Mouse (Mus musculus): ENCODE measurements around the gene Ano6. TPM values are rescaled to one million over a fixed set of nuclear protein-coding genes. Genes with fewer than 3 reads are reported as not detected.

The Ano6 gene
- polyA plus RNA-seq, 2 experiments = 4.7 to 6.3 TPM

GRCm38 (mm10) chr15:95897653-95898052 lies 107.0 kb downstream of the Ano6 start:
- 70% methylated on average over 12 of the region's 12 CpGs for WGBS (ENCODE audit: insufficient replicate concordance)
- no peak for ATAC-seq (ENCODE audit: insufficient read depth)
- no peak overlapping the region for H3K9ac ChIP-seq (replicated peaks)
- H3K4me2 ChIP-seq (ENCODE audit: low read depth) = no peak overlapping the region
- H3K36me3 ChIP-seq (replicated peaks; ENCODE audit: control insufficient read depth, insufficient read depth, low read depth) = no peaks in the 10 kb centered on the region
- no peak for DNase-seq (ENCODE audit: low read depth in 3 of 3, low spot score in 3 of 3)
- H3K27me3 ChIP-seq (ENCODE audit: control insufficient read depth, insufficient read depth, low read length) = no peaks in the 10 kb centered on the region
- TF ChIP-seq CTCF (IDR thresholded peaks at IDR 0.05; ENCODE audit: low read depth) = no peak
- TF ChIP-seq EP300 (IDR thresholded peaks at IDR 0.05; ENCODE audit: low read depth) = no peak
- H3K4me1 ChIP-seq (replicated peaks; ENCODE audit: control insufficient read depth in 2 of 2, insufficient read depth in 2 of 2, low read length in 1 of 2) = peaks cover 8 to 19% of the 10 kb centered on the region in 2 experiments
- H3K9me3 ChIP-seq (ENCODE audit: control insufficient read depth, low read length) = no peaks in the 10 kb centered on the region
- no peak overlapping the region for H3K4me3 ChIP-seq (ENCODE audit: insufficient read depth in 1 of 2, low read depth in 2 of 2, low read length in 2 of 2)
- H3K27ac ChIP-seq = no peak overlapping the region

GRCm38 (mm10) chr15:95898438-95898837 lies 107.8 kb downstream of the Ano6 start:
- Histone ChIP-seq H3K27me3 (ENCODE audit: control insufficient read depth, insufficient read depth, low read length) (no peaks in the 10 kb centered on the region), H3K27ac (no peak overlapping the region), H3K9ac (replicated peaks) (no peak overlapping the region), H3K9me3 (ENCODE audit: control insufficient read depth, low read length) (no peaks in the 10 kb centered on the region), H3K36me3 (replicated peaks; ENCODE audit: control insufficient read depth, insufficient read depth, low read depth) (no peaks in the 10 kb centered on the region), H3K4me1 (replicated peaks; ENCODE audit: control insufficient read depth in 2 of 2, insufficient read depth in 2 of 2, low read length in 1 of 2) (peaks cover 8 to 19% of the 10 kb centered on the region in 2 experiments), H3K4me3 (ENCODE audit: insufficient read depth in 1 of 2, low read depth in 2 of 2, low read length in 2 of 2) (no peak overlapping the region), H3K4me2 (ENCODE audit: low read depth) (no peak overlapping the region)
- 75% methylated on average over 6 of the region's 6 CpGs for WGBS (ENCODE audit: insufficient replicate concordance)
- ATAC-seq (ENCODE audit: insufficient read depth) (peak; percentile 52; the same call in 1 of the 2 replicates), DNase-seq (ENCODE audit: low read depth in 3 of 3, low spot score in 3 of 3) (no peak)
- 0 out of 2 replicates have a peak, but pooled peaks have one; percentile 10 for TF ChIP-seq EP300 (IDR thresholded peaks at IDR 0.05; ENCODE audit: low read depth)
- TF ChIP-seq CTCF (IDR thresholded peaks at IDR 0.05; ENCODE audit: low read depth) = no peak

DNA sequence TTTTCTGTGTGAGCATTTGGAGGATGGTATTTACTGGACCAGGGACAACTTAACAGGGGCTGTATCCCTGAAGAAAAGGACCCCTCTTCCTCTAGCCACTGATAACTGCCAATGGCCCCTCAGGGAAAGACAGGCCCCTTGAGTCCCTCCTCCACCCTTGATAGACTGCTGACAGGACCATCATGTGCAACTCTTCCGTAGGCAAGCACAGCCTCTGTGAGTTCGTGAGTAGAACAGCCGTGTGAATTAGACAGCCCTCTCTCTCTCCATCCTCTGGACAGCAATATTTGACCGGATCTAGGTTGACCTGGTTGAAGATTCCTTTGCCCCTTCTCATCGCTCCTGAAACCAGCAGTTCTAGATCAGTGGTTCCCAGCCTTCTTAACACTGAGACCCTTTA lies 111.8 kb downstream of the Ano6 start:
- no peaks in the 10 kb centered on the region for H3K36me3 ChIP-seq (replicated peaks; ENCODE audit: control insufficient read depth, insufficient read depth, low read depth)
- no peak for ATAC-seq (ENCODE audit: insufficient read depth)
- peaks cover 27 to 43% of the 10 kb centered on the region in 2 experiments for H3K4me1 ChIP-seq (replicated peaks; ENCODE audit: control insufficient read depth in 2 of 2, insufficient read depth in 2 of 2, low read length in 1 of 2)
- DNase-seq (ENCODE audit: low read depth in 3 of 3, low spot score in 3 of 3) = no peak
- no peak overlapping the region for H3K4me2 ChIP-seq (ENCODE audit: low read depth)
- H3K27ac ChIP-seq = no peak overlapping the region
- no peaks in the 10 kb centered on the region for H3K9me3 ChIP-seq (ENCODE audit: control insufficient read depth, low read length)
- no peak overlapping the region for H3K4me3 ChIP-seq (ENCODE audit: insufficient read depth in 1 of 2, low read depth in 2 of 2, low read length in 2 of 2)
- 67% methylated on average over 5 of the region's 5 CpGs for WGBS (ENCODE audit: insufficient replicate concordance)
- H3K27me3 ChIP-seq (ENCODE audit: control insufficient read depth, insufficient read depth, low read length) = no peaks in the 10 kb centered on the region
- no peak overlapping the region for H3K9ac ChIP-seq (replicated peaks)
- no peak for TF ChIP-seq EP300 (IDR thresholded peaks at IDR 0.05; ENCODE audit: low read depth)
- TF ChIP-seq CTCF (IDR thresholded peaks at IDR 0.05; ENCODE audit: low read depth) = no peak

DNA sequence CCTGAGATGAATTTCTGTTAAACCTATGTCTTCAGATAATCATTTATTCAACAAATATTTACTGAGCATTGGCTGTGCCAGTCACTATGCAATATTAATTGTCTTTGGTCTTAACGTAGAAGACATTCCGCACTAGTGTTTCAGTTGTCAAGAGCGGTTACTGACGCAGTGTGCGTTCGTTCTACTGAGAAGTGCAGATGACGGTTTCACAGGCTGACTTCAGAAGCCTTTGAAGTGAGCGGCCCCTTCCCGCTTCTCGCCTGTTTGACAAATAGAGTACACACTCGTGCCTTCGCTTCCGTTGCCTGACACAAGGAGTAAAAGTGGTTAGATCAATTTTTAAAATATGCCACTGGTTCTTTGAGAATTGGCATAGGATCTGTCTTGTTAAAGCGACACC lies 113.6 kb downstream of the Ano6 start:
- H3K4me2 ChIP-seq (ENCODE audit: low read depth) = no peak overlapping the region
- peaks cover 32 to 44% of the 10 kb centered on the region in 2 experiments for H3K4me1 ChIP-seq (replicated peaks; ENCODE audit: control insufficient read depth in 2 of 2, insufficient read depth in 2 of 2, low read length in 1 of 2)

DNA sequence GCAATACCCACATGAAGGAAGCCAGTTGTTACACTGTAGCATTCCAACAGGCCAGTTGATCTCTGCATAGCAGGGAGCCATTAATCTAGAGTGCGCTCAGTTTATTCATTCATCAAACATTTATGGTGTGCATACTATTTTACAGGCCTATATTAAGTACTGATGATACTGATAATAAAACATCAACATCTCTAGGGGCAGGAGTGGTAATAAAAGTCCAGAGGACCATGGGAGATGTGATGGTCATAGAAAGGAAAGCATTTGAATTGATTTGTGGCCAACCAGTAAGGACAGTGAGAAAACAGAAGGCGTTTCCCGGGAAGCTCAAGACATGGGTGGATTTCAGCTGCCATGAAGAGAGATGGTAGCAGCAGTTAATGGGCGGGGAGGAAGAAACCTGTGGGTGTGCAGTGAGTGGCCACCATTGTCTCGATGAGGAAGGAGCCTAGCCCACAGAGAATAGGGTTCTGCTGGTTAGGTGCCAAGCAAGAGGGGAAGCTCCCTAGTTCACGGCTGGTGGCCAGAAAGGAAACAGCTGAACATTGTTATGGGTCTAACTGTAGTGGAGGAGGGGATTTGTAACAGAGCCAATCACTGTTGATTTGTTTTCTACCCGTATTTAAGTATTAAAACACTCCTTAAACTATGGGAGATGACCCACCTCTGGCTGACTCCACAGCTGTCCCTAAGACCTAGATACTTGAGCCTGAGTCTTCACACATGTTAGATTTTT lies 115.5 kb downstream of the Ano6 start:
- DNase-seq (ENCODE audit: low read depth in 3 of 3, low spot score in 3 of 3) (no peak), ATAC-seq (ENCODE audit: insufficient read depth) (peak; percentile 7; the same call in 1 of the 2 replicates)
- H3K4me1 ChIP-seq (replicated peaks; ENCODE audit: control insufficient read depth in 2 of 2, insufficient read depth in 2 of 2, low read length in 1 of 2) = peaks cover 32 to 46% of the 10 kb centered on the region in 2 experiments

More for the DNA sequence above, 113.6 kb downstream of the Ano6 start:
- Histone ChIP-seq H3K36me3 (replicated peaks; ENCODE audit: control insufficient read depth, insufficient read depth, low read depth) (no peaks in the 10 kb centered on the region), H3K4me3 (ENCODE audit: insufficient read depth in 1 of 2, low read depth in 2 of 2, low read length in 2 of 2) (no peak overlapping the region), H3K27ac (no peak overlapping the region), H3K9ac (replicated peaks) (no peak overlapping the region), H3K27me3 (ENCODE audit: control insufficient read depth, insufficient read depth, low read length) (no peaks in the 10 kb centered on the region), H3K9me3 (ENCODE audit: control insufficient read depth, low read length) (no peaks in the 10 kb centered on the region)
- WGBS (ENCODE audit: insufficient replicate concordance) = 81% methylated on average over 14 of the region's 14 CpGs
- TF ChIP-seq EP300 (IDR thresholded peaks at IDR 0.05; ENCODE audit: low read depth) (no peak), CTCF (IDR thresholded peaks at IDR 0.05; ENCODE audit: low read depth) (no peak)
- no peak for ATAC-seq (ENCODE audit: insufficient read depth)
- DNase-seq (ENCODE audit: low read depth in 3 of 3, low spot score in 3 of 3) = no peak

More for the DNA sequence above, 115.5 kb downstream of the Ano6 start:
- Histone ChIP-seq H3K36me3 (replicated peaks; ENCODE audit: control insufficient read depth, insufficient read depth, low read depth) (no peaks in the 10 kb centered on the region), H3K27ac (peak overlapping the region; percentile 20), H3K9me3 (ENCODE audit: control insufficient read depth, low read length) (no peaks in the 10 kb centered on the region), H3K4me3 (ENCODE audit: insufficient read depth in 1 of 2, low read depth in 2 of 2, low read length in 2 of 2) (no peak overlapping the region), H3K9ac (replicated peaks) (peak overlapping the region; percentile 7; the same call in 1 of the 2 replicates), H3K27me3 (ENCODE audit: control insufficient read depth, insufficient read depth, low read length) (no peaks in the 10 kb centered on the region), H3K4me2 (ENCODE audit: low read depth) (peak overlapping the region; percentile 31; the same call in 1 of the 2 replicates)
- TF ChIP-seq CTCF (IDR thresholded peaks at IDR 0.05; ENCODE audit: low read depth) (no peak), EP300 (IDR thresholded peaks at IDR 0.05; ENCODE audit: low read depth) (no peak)
- 53% methylated on average over 7 of the region's 7 CpGs for WGBS (ENCODE audit: insufficient replicate concordance)

Data from liver, embryonic 14.5 days (tissue).